Mouse (Mus musculus) hindbrain, embryonic 14.5 days (tissue): ENCODE measurements around the gene Gpr1. TPM values are rescaled to one million over a fixed set of nuclear protein-coding genes. Genes with fewer than 3 reads are reported as not detected.
"Not testable (repeated sequence)": the region's sequence is repeated elsewhere in the genome, so short reads cannot be mapped to it uniquely, and the experiment has no call there.

Source experiments
- ATAC-seq: fragments of 200-750 bp; cut with Nextera tagmentation; 2 replicates; pipeline ENCODE4 v1.8.0; 2017; ENCODE audit warnings: moderate number of reproducible peaks, mild to moderate bottlenecking, moderate TSS enrichment, moderate library complexity; ENCODE audit not compliant: low FRiP score
- DNase-seq: peaks from one replicate; pipeline ENCODE4 v3.0.0-alpha.2; 2015; ENCODE audit warnings: low spot score
- H3K27ac ChIP-seq: fragments of 300-500 bp; sonication (generic); 2 replicates; pipeline ENCODE4 v1.5.1; 2014; ENCODE audit warnings: mild to moderate bottlenecking, moderate library complexity
- H3K27me3 ChIP-seq: fragments of 300-500 bp; sonication (generic); 2 replicates; pipeline ENCODE4 v1.6.1; 2014; ENCODE audit warnings: mild to moderate bottlenecking, low read length, mixed read lengths; ENCODE audit not compliant: control insufficient read depth, insufficient read depth
- H3K36me3 ChIP-seq: fragments of 300-500 bp; sonication (generic); replicated peaks from 2 replicates; pipeline ENCODE4 v1.6.1; 2014; ENCODE audit not compliant: control insufficient read depth, insufficient read depth
- H3K4me1 ChIP-seq: fragments of 300-500 bp; sonication (generic); replicated peaks from 2 replicates; pipeline ENCODE4 v1.6.1; 2014; ENCODE audit warnings: antibody characterized with exemption, low read length, mixed read lengths; ENCODE audit not compliant: control insufficient read depth, insufficient read depth
- H3K4me2 ChIP-seq: fragments of 300-500 bp; sonication (generic); replicated peaks from 2 replicates; pipeline ENCODE4 v1.6.1; 2014; ENCODE audit warnings: mild to moderate bottlenecking, moderate library complexity
- H3K4me3 ChIP-seq: fragments of 300-500 bp; sonication (generic); replicated peaks from 2 replicates; pipeline ENCODE4 v1.5.1; 2014; ENCODE audit warnings: mild to moderate bottlenecking, low read length
- H3K9ac ChIP-seq: fragments of 300-500 bp; sonication (generic); 2 replicates; pipeline ENCODE4 v1.6.1; 2014
- H3K9me3 ChIP-seq: fragments of 300-500 bp; sonication (generic); 2 replicates; pipeline ENCODE4 v1.6.1; 2016; ENCODE audit warnings: low read length; ENCODE audit not compliant: control insufficient read depth
- WGBS: fragments of 180-500 bp; shearing (Covaris S2); extraction: QIAGEN DNeasy Blood & Tissue Kit; methylation state at CpG from one replicate; pipeline ENCODE4 v1.1.7; 2014; 5-methylcytosine and 5-hydroxymethylcytosine counted together
- polyA plus RNA-seq: library from polyadenylated mRNA; unstranded; fragments of >200 nt; fragmentation: Nextera tagmentation; extraction: Ambion mirVana; gene quantifications from 2 replicates; pipeline ENCODE4 v1.2.1, GENCODE M21; 2014

Gene Gpr1
- polyA plus RNA-seq, 1 experiment from 2014 or later, result 0.35 TPM

- Histone ChIP-seq H3K9me3 (no peaks in the 10 kb centered on the region), H3K4me1 (peaks cover 24% of the 10 kb centered on the region), H3K27me3 (no peaks in the 10 kb centered on the region), H3K9ac (0 out of 2 replicates have a peak overlapping the region, but pooled peaks have one; percentile 92), H3K36me3 (peaks cover 33% of the 10 kb centered on the region), H3K27ac (no peak overlapping the region), H3K4me2 (peak overlapping the region; percentile 78; the same call in 1 of the 2 replicates), H3K4me3 (peak overlapping the region; percentile 84; the same call in 1 of the 2 replicates)
- WGBS, result 83% methylated on average over 3 of the region's 3 CpGs
- ATAC-seq (no peak), DNase-seq (no peak)
Measured at GRCm38 (mm10) chr1:63178308-63178707, 36.0 kb downstream of the Gpr1 start.

- peak within 1 kb of the TSS; percentile 90 for H3K27ac ChIP-seq
- peak within 1 kb of the TSS; percentile 84 for H3K4me3 ChIP-seq
- H3K9ac ChIP-seq, result peak within 1 kb of the TSS; percentile 92
- under 1% methylated on average over 72 of the region's 72 CpGs for WGBS
- H3K36me3 ChIP-seq, result peaks cover 32% of the 10 kb centered on the region
- H3K9me3 ChIP-seq, result no peaks in the 10 kb centered on the region
- H3K27me3 ChIP-seq, result no peaks in the 10 kb centered on the region
- H3K4me2 ChIP-seq, result peak within 1 kb of the TSS; percentile 78
- peaks cover 24% of the 10 kb centered on the region for H3K4me1 ChIP-seq
- ATAC-seq, result peak; percentile 93
- DNase-seq, result peak; percentile 99
Measured at GRCm38 (mm10) chr1:63176604-63177421, 37.5 kb downstream of the Gpr1 start, which contains the start of the genes Eef1b2 and Ndufs1. Gene Eef1b2 (plus strand): TSS chr1:63176825. Gene Ndufs1 (minus strand): TSS chr1:63176833.

GRCm38 (mm10) chr1:63176259-63176603, 38.1 kb downstream of the Gpr1 start:
- peak overlapping the region; percentile 92 for H3K9ac ChIP-seq
- DNase-seq (no peak), ATAC-seq (peak; percentile 43)
- H3K36me3 ChIP-seq, result peaks cover 38% of the 10 kb centered on the region
- H3K27me3 ChIP-seq, result no peaks in the 10 kb centered on the region
- peak overlapping the region; percentile 73 for H3K4me2 ChIP-seq
- WGBS, result under 1% methylated on average over 14 of the region's 14 CpGs
- H3K27ac ChIP-seq, result peak overlapping the region; percentile 90
- H3K4me1 ChIP-seq, result peaks cover 24% of the 10 kb centered on the region
- H3K4me3 ChIP-seq, result peak overlapping the region; percentile 84
- no peaks in the 10 kb centered on the region for H3K9me3 ChIP-seq

GRCm38 (mm10) chr1:63175853-63176252, 38.5 kb downstream of the Gpr1 start:
- H3K27me3 ChIP-seq, result no peaks in the 10 kb centered on the region
- H3K36me3 ChIP-seq, result peaks cover 42% of the 10 kb centered on the region
- peak overlapping the region; percentile 84 for H3K4me3 ChIP-seq
- WGBS, result 12% methylated on average over 11 of the region's 11 CpGs
- H3K4me1 ChIP-seq, result peaks cover 24% of the 10 kb centered on the region
- peak overlapping the region; percentile 92 for H3K9ac ChIP-seq
- H3K9me3 ChIP-seq, result no peaks in the 10 kb centered on the region
- DNase-seq, result no peak
- H3K4me2 ChIP-seq, result peak overlapping the region; percentile 73
- H3K27ac ChIP-seq, result no peak overlapping the region; the same call in 1 of the 2 replicates
- ATAC-seq, result no peak

GRCm38 (mm10) chr1:63168638-63169037, 45.7 kb downstream of the Gpr1 start:
- Histone ChIP-seq H3K9ac (no peak overlapping the region), H3K27me3 (no peaks in the 10 kb centered on the region), H3K27ac (no peak overlapping the region), H3K9me3 (no peaks in the 10 kb centered on the region), H3K36me3 (peaks cover 82% of the 10 kb centered on the region), H3K4me1 (no peaks in the 10 kb centered on the region), H3K4me2 (no peak overlapping the region), H3K4me3 (no peak overlapping the region)
- no peak for DNase-seq
- no peak for ATAC-seq
- WGBS, result 91% methylated on average over 2 of the region's 2 CpGs

GRCm38 (mm10) chr1:63140231-63140630, 74.1 kb downstream of the Gpr1 start:
- Histone ChIP-seq H3K27me3 (no peaks in the 10 kb centered on the region), H3K4me2 (no peak overlapping the region), H3K27ac (no peak overlapping the region), H3K4me3 (no peak overlapping the region), H3K36me3 (peaks cover 54% of the 10 kb centered on the region), H3K9me3 (no peaks in the 10 kb centered on the region), H3K9ac (no peak overlapping the region), H3K4me1 (no peaks in the 10 kb centered on the region)
- ATAC-seq (no peak), DNase-seq (no peak)
- 98% methylated on average over 13 of the region's 13 CpGs for WGBS

GRCm38 (mm10) chr1:63138586-63138985, 75.8 kb downstream of the Gpr1 start:
- 97% methylated on average over 1 of the region's 1 CpGs for WGBS
- not testable (repeated sequence) for H3K4me2 ChIP-seq, H3K4me1 ChIP-seq, H3K4me3 ChIP-seq, H3K9me3 ChIP-seq, ATAC-seq, H3K27me3 ChIP-seq, H3K9ac ChIP-seq, DNase-seq, H3K27ac ChIP-seq
- peaks cover 38% of the 10 kb centered on the region for H3K36me3 ChIP-seq

GRCm38 (mm10) chr1:63137971-63138370, 76.4 kb downstream of the Gpr1 start:
- ATAC-seq (no peak), DNase-seq (no peak)
- H3K4me3 ChIP-seq, result no peak overlapping the region
- H3K9ac ChIP-seq, result no peak overlapping the region
- no peaks in the 10 kb centered on the region for H3K4me1 ChIP-seq
- no peaks in the 10 kb centered on the region for H3K27me3 ChIP-seq
- no peak overlapping the region for H3K4me2 ChIP-seq
- H3K36me3 ChIP-seq, result peaks cover 32% of the 10 kb centered on the region
- H3K9me3 ChIP-seq, result no peaks in the 10 kb centered on the region
- no peak overlapping the region for H3K27ac ChIP-seq
- WGBS, result 82% methylated on average over 2 of the region's 2 CpGs

GRCm38 (mm10) chr1:63134530-63134929, 79.8 kb downstream of the Gpr1 start:
- Histone ChIP-seq H3K4me1 (no peaks in the 10 kb centered on the region), H3K27ac (no peak overlapping the region), H3K9ac (no peak overlapping the region), H3K4me2 (no peak overlapping the region), H3K9me3 (no peaks in the 10 kb centered on the region), H3K36me3 (peaks cover 7% of the 10 kb centered on the region; the same call in 1 of the 2 replicates), H3K4me3 (no peak overlapping the region), H3K27me3 (no peaks in the 10 kb centered on the region)
- 80% methylated on average over 3 of the region's 3 CpGs for WGBS
- DNase-seq, result no peak
- ATAC-seq, result no peak
